14 mouse cellular contexts compared by ENCODE assay signal in the genomic region with DNA sequence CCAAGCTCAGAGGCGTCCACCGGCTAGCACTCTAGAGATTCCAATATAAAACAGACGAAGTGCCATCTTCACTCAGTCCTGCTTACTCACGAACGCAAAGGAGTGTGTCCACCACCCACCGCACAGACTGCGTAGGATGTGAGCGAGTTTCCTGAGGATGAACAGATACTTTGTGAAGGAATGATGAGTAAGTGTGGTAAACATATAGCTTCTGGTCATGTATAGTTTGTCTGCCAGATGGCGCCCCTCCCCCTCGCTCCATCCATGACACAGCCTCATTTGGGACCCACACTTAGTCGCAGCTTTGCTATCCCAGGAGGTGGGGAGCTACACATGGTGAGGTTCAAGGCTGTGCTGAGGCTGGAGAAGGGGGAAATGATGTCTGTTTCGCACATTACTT.
DNase-seq lines count a peak whose midpoint lies in the region; ATAC-seq and TF ChIP-seq lines count a peak whose summit lies in the region.
"Had no signal": no experiment of that assay in that cellular context is flagged by ENCODE, and none has a peak within 500 bp of the region (broad histone marks: within the 10 kb centered on the region; RNA-seq: fewer than 3 reads in every experiment).

No protein-coding gene starts in this region.

- no peak for TF ChIP-seq EP300 in lung, postnatal 0 days (IDR thresholded peaks at IDR 0.05)

- DNase-seq in lung, postnatal 0 days (ENCODE audit: low spot score): no peak
- no peak for DNase-seq in lung, adult 18-20 months
- peak; percentile 54 to 81 for DNase-seq in left cerebral cortex, adult 2 months (ENCODE audit: extremely low spot score in 1 of 2, low spot score in 2 of 2)
- peak; percentile 81 to 83 for DNase-seq in right cerebral cortex, postnatal 36 days (ENCODE audit: low spot score in 2 of 2)
- DNase-seq in retina, postnatal 1 day: no peak
- no peak for DNase-seq in gastrocnemius, adult 2 months
- DNase-seq: adrenal gland, postnatal 14 days; cerebellum, adult 9-11 months; kidney, adult 9 months; thymus, postnatal 25 days had no signal

- no peaks in the 10 kb centered on the region for H3K36me3 ChIP-seq in forebrain, embryonic 16.5 days (ENCODE audit: control insufficient read depth, insufficient read depth)
- H3K36me3 ChIP-seq in forebrain, embryonic 12.5 days (replicated peaks): no peaks in the 10 kb centered on the region
- H3K36me3 ChIP-seq in lung, postnatal 0 days (ENCODE audit: insufficient read depth, low read length): no peaks in the 10 kb centered on the region

- peak; percentile 15; the same call in 1 of the 2 replicates for ATAC-seq in forebrain, embryonic 16.5 days
- ATAC-seq in forebrain, embryonic 12.5 days (ENCODE audit: low FRiP score): no peak
- ATAC-seq in lung, postnatal 0 days: peak; percentile 32; the same call in 1 of the 2 replicates

- no peak overlapping the region for H3K4me3 ChIP-seq in forebrain, embryonic 16.5 days (replicated peaks; ENCODE audit: low read length)
- H3K4me3 ChIP-seq in forebrain, embryonic 12.5 days (replicated peaks): no peak overlapping the region
- H3K4me3 ChIP-seq in lung, postnatal 0 days (ENCODE audit: low read depth, low read length): no peak overlapping the region
- H3K4me3 ChIP-seq in left cerebral cortex, adult 2 months: no peak overlapping the region
- H3K4me3 ChIP-seq in gastrocnemius, adult 2 months: no peak overlapping the region
- H3K4me3 ChIP-seq: erythroblast, embryonic 14.5 days; megakaryocyte, embryonic 14.5 days had no signal

- no peak overlapping the region for H3K4me2 ChIP-seq in forebrain, embryonic 16.5 days (ENCODE audit: low read length)
- H3K4me2 ChIP-seq in forebrain, embryonic 12.5 days: no peak overlapping the region
- H3K4me2 ChIP-seq in lung, postnatal 0 days (replicated peaks; ENCODE audit: low read depth, low read length): no peak overlapping the region

- intact Hi-C loops in left cerebral cortex, adult 2 months (cut with DNase I): no loop called here
- intact Hi-C loops in gastrocnemius, adult 2 months (cut with DNase I): no loop called here

- H3K4me1 ChIP-seq in forebrain, embryonic 16.5 days (replicated peaks; ENCODE audit: control insufficient read depth, insufficient read depth, low read length): no peaks in the 10 kb centered on the region
- H3K4me1 ChIP-seq in forebrain, embryonic 12.5 days: no peaks in the 10 kb centered on the region
- no peaks in the 10 kb centered on the region for H3K4me1 ChIP-seq in lung, postnatal 0 days (ENCODE audit: insufficient read depth, low read depth, low read length)
- H3K4me1 ChIP-seq: megakaryocyte, embryonic 14.5 days had no signal

- H3K9ac ChIP-seq in forebrain, embryonic 16.5 days (replicated peaks; ENCODE audit: low read depth, low read length): no peak overlapping the region
- no peak overlapping the region for H3K9ac ChIP-seq in forebrain, embryonic 12.5 days
- H3K9ac ChIP-seq in lung, postnatal 0 days (replicated peaks; ENCODE audit: low read depth): no peak overlapping the region

- WGBS in forebrain, embryonic 16.5 days: 88% methylated on average over 12 of the region's 12 CpGs
- WGBS in forebrain, embryonic 12.5 days: 89% methylated on average over 12 of the region's 12 CpGs
- WGBS in lung, postnatal 0 days: 65% methylated on average over 12 of the region's 12 CpGs

- H3K27me3 ChIP-seq in forebrain, embryonic 16.5 days (replicated peaks; ENCODE audit: control insufficient read depth, insufficient read depth, low read length): no peaks in the 10 kb centered on the region
- H3K27me3 ChIP-seq in forebrain, embryonic 12.5 days: no peaks in the 10 kb centered on the region
- H3K27me3 ChIP-seq in lung, postnatal 0 days (replicated peaks; ENCODE audit: insufficient read depth, low read length): no peaks in the 10 kb centered on the region
- H3K27me3 ChIP-seq: megakaryocyte, embryonic 14.5 days had no signal

- no peak overlapping the region for H3K27ac ChIP-seq in forebrain, embryonic 16.5 days (ENCODE audit: low read length)
- H3K27ac ChIP-seq in forebrain, embryonic 12.5 days: no peak overlapping the region
- H3K27ac ChIP-seq in lung, postnatal 0 days (ENCODE audit: low read length): no peak overlapping the region
- H3K27ac ChIP-seq in left cerebral cortex, adult 2 months: no peak overlapping the region
- H3K27ac ChIP-seq in gastrocnemius, adult 2 months: no peak overlapping the region

- TF ChIP-seq CTCF in lung, postnatal 0 days (IDR thresholded peaks at IDR 0.05): no peak
- no peak for TF ChIP-seq CTCF in left cerebral cortex, adult 2 months (IDR thresholded peaks at IDR 0.05)
- TF ChIP-seq CTCF in gastrocnemius, adult 2 months (IDR thresholded peaks at IDR 0.05): no peak

- no peaks in the 10 kb centered on the region for H3K9me3 ChIP-seq in forebrain, embryonic 16.5 days (ENCODE audit: control insufficient read depth, low read length)
- no peaks in the 10 kb centered on the region for H3K9me3 ChIP-seq in forebrain, embryonic 12.5 days
- H3K9me3 ChIP-seq in lung, postnatal 0 days (ENCODE audit: low read length): no peaks in the 10 kb centered on the region

Comparison
In these comparisons a context has a peak if more than half of its experiments do, and no peak if none do; other contexts are left out.
1. DNase-seq: peak in left cerebral cortex, adult 2 months (2 of 2) and right cerebral cortex, postnatal 36 days (2 of 2); none in lung, postnatal 0 days (single experiment), lung, adult 18-20 months (0 of 2), retina, postnatal 1 day (single experiment) and gastrocnemius, adult 2 months (single experiment).